Mouse (Mus musculus): ENCODE measurements around the gene Gm11569. TPM values are rescaled to one million over a fixed set of nuclear protein-coding genes. Genes with fewer than 3 reads are reported as not detected.

The Gm11569 gene
- 0.07 TPM in 1 of 2 replicates, not detected in the other for polyA plus RNA-seq (2012; rRNA removed)

GRCm38 (mm10) chr11:99798832-99799231, at the start of gene Gm11569:
Gm11569 (minus strand) TSS chr11:99798932.

GRCm38 (mm10) chr11:99837966-99838365, 39.2 kb upstream of the Gm11569 start, which contains the start of gene 2300003K06Rik:
2300003K06Rik (minus strand) TSS chr11:99838066.

GRCm38 (mm10) chr11:99815566-99815965, 16.8 kb upstream of the Gm11569 start, which contains the start of gene Gm11564:
Gm11564 (minus strand) TSS chr11:99815666.

GRCm38 (mm10) chr11:99809792-99810191, 11.1 kb upstream of the Gm11569 start, which contains the start of gene Krtap4-13:
Krtap4-13 (minus strand) TSS chr11:99809892.

GRCm38 (mm10) chr11:99804346-99804745, 5.6 kb upstream of the Gm11569 start, which contains the start of gene Gm11554:
Gm11554 (minus strand) TSS chr11:99804446.

GRCm38 (mm10) chr11:99793367-99793766, 5.4 kb downstream of the Gm11569 start, which contains the start of gene Gm11596:
Gm11596 (minus strand) TSS chr11:99793467.

GRCm38 (mm10) chr11:99784900-99785299, 13.8 kb downstream of the Gm11569 start, which contains the start of gene Krtap4-9:
Krtap4-9 (plus strand) TSS chr11:99785200.

GRCm38 (mm10) chr11:99780604-99781003, 18.1 kb downstream of the Gm11569 start, which contains the start of gene Krtap4-8:
Krtap4-8 (minus strand) TSS chr11:99780704.

GRCm38 (mm10) chr11:99772813-99773212, 25.9 kb downstream of the Gm11569 start, which contains the start of gene Gm11595:
Gm11595 (minus strand) TSS chr11:99772913.

Other genes starting within 250 kb of the Gm11569 start
- gene Krtap3-3, start 248.1 kb downstream of the Gm11569 start, polyA plus RNA-seq (2012; rRNA removed): not detected in 2 replicates
- not detected in 2 replicates for gene Krtap3-2, start 242.1 kb downstream of the Gm11569 start, polyA plus RNA-seq (2012; rRNA removed)
- gene Gm11939, start 239.5 kb downstream of the Gm11569 start, polyA plus RNA-seq (2012; rRNA removed): not detected in 2 replicates
- gene Krtap3-1, start 232.3 kb downstream of the Gm11569 start, polyA plus RNA-seq (2012; rRNA removed): not detected in 2 replicates
- gene Krtap1-5, start 217.9 kb downstream of the Gm11569 start, polyA plus RNA-seq (2012; rRNA removed): not detected in 2 replicates
- not detected in 2 replicates for gene Krtap1-4, start 215.3 kb downstream of the Gm11569 start, polyA plus RNA-seq (2012; rRNA removed)
- not detected in 2 replicates for gene Krtap1-3, start 207.6 kb downstream of the Gm11569 start, polyA plus RNA-seq (2012; rRNA removed)
- gene Krtap9-3, start 200.8 kb downstream of the Gm11569 start, polyA plus RNA-seq (2012; rRNA removed): not detected in 2 replicates
- not detected in 2 replicates for gene Gm11938, start 195.6 kb downstream of the Gm11569 start, polyA plus RNA-seq (2012; rRNA removed)
- gene Gm11937, start 188.7 kb downstream of the Gm11569 start, polyA plus RNA-seq (2012; rRNA removed): not detected in 2 replicates
- not detected in 2 replicates for gene Krtap2-4, start 184.1 kb downstream of the Gm11569 start, polyA plus RNA-seq (2012; rRNA removed)
- gene Gm11562, start 178.5 kb downstream of the Gm11569 start, polyA plus RNA-seq (2012; rRNA removed): not detected in 2 replicates
- gene Krtap4-1, start 170.7 kb downstream of the Gm11569 start, polyA plus RNA-seq (2012; rRNA removed): not detected in 2 replicates
- gene Krtap4-2, start 163.8 kb downstream of the Gm11569 start, polyA plus RNA-seq (2012; rRNA removed): not detected in 2 replicates
- not detected in 2 replicates for gene Krtap4-7, start 154.8 kb downstream of the Gm11569 start, polyA plus RNA-seq (2012; rRNA removed)
- gene Gm11555, start 148.7 kb downstream of the Gm11569 start, polyA plus RNA-seq (2012; rRNA removed): not detected in 2 replicates
- not detected in 2 replicates for gene Gm11563, start 140.0 kb downstream of the Gm11569 start, polyA plus RNA-seq (2012; rRNA removed)
- gene Krtap4-6, start 133.0 kb downstream of the Gm11569 start, polyA plus RNA-seq (2012; rRNA removed): not detected in 2 replicates
- gene Gm14190, start 108.2 kb downstream of the Gm11569 start, polyA plus RNA-seq (2012; rRNA removed): not detected in 2 replicates
- gene Gm14180, start 64.6 kb downstream of the Gm11569 start, polyA plus RNA-seq (2012; rRNA removed): not detected in 2 replicates
- gene Gm11595, start 26.0 kb downstream of the Gm11569 start, polyA plus RNA-seq (2012; rRNA removed): not detected in 2 replicates
- not detected in 2 replicates for gene Krtap4-8, start 18.2 kb downstream of the Gm11569 start, polyA plus RNA-seq (2012; rRNA removed)
- gene Krtap4-9, start 13.7 kb downstream of the Gm11569 start, polyA plus RNA-seq (2012; rRNA removed): not detected in 2 replicates
- gene Gm11596, start 5.5 kb downstream of the Gm11569 start, polyA plus RNA-seq (2012; rRNA removed): not detected in 2 replicates
- not detected in 2 replicates for gene Gm11554, start 5.5 kb upstream of the Gm11569 start, polyA plus RNA-seq (2012; rRNA removed)
- not detected in 2 replicates for gene Krtap4-13, start 11.0 kb upstream of the Gm11569 start, polyA plus RNA-seq (2012; rRNA removed)
- gene Gm11564, start 16.7 kb upstream of the Gm11569 start, polyA plus RNA-seq (2012; rRNA removed): not detected in 2 replicates
- gene 2300003K06Rik, start 39.1 kb upstream of the Gm11569 start, polyA plus RNA-seq (2012; rRNA removed): not detected in 2 replicates
- not detected in 2 replicates for gene Krtap4-16, start 52.7 kb upstream of the Gm11569 start, polyA plus RNA-seq (2012; rRNA removed)
- gene Gm11568, start 59.0 kb upstream of the Gm11569 start, polyA plus RNA-seq (2012; rRNA removed): not detected in 2 replicates
- gene Gm11559, start 65.5 kb upstream of the Gm11569 start, polyA plus RNA-seq (2012; rRNA removed): not detected in 2 replicates
- not detected in 2 replicates for gene Krtap9-1, start 74.5 kb upstream of the Gm11569 start, polyA plus RNA-seq (2012; rRNA removed)
- not detected in 2 replicates for gene Gm11567, start 80.3 kb upstream of the Gm11569 start, polyA plus RNA-seq (2012; rRNA removed)
- gene Krtap31-1, start 109.0 kb upstream of the Gm11569 start, polyA plus RNA-seq (2012; rRNA removed): 0.13 TPM in 1 of 2 replicates, not detected in the other
- not detected in 2 replicates for gene Gm11565, start 115.8 kb upstream of the Gm11569 start, polyA plus RNA-seq (2012; rRNA removed)
- not detected in 2 replicates for gene Krtap31-2, start 137.4 kb upstream of the Gm11569 start, polyA plus RNA-seq (2012; rRNA removed)
- not detected in 2 replicates for gene Krtap9-5, start 149.5 kb upstream of the Gm11569 start, polyA plus RNA-seq (2012; rRNA removed)
- not detected in 2 replicates for gene Krtap29-1, start 180.1 kb upstream of the Gm11569 start, polyA plus RNA-seq (2012; rRNA removed)
- gene Krtap16-1, start 187.7 kb upstream of the Gm11569 start, polyA plus RNA-seq (2012; rRNA removed): not detected in 2 replicates
- gene Krtap17-1, start 195.1 kb upstream of the Gm11569 start, polyA plus RNA-seq (2012; rRNA removed): 0.52 and 0.53 TPM in 2 replicates
- gene Krt33a, start 217.3 kb upstream of the Gm11569 start, polyA plus RNA-seq (2012; rRNA removed): 0.04 TPM in 1 of 2 replicates, not detected in the other
- 0.11 TPM in 1 of 2 replicates, not detected in the other for gene Krt33b, start 230.9 kb upstream of the Gm11569 start, polyA plus RNA-seq (2012; rRNA removed)
- gene Krt34, start 242.6 kb upstream of the Gm11569 start, polyA plus RNA-seq (2012; rRNA removed): not detected in 2 replicates

Data from central nervous system, embryonic 18 days (tissue).